Mouse (Mus musculus) liver, postnatal 0 days (tissue): ENCODE data around the gene Rbbp5.

ENCODE experiments used
- CTCF ChIP-seq: sonication (generic); IDR thresholded peaks from 2 replicates; pipeline ENCODE4 v1.5.1; 2016; ENCODE audit warnings: antibody characterized with exemption, low read depth
- EP300 ChIP-seq: IDR thresholded peaks from 2 replicates; pipeline ENCODE4 v1.6.1; 2016; ENCODE audit warnings: antibody characterized with exemption, low read depth, mild to moderate bottlenecking

DNA sequence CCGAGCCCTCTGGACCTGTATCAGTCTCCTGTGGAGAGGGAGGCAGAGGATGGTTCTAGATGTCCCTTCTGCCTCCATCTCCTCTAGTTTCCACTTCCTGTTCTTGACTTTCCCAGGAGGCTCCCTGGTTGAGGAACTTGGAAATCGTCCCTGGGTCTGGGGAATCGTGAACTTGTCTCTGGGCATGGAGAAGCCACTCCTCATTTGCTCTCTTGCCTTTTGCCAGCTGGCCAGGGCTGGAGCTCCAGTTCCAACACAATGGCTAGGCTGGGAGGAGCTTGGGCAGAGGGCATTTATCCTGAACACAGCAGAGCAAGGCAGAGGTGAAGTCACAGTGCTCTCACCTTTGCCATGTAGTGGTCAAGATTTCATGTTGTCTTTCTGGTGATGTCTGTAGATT is 59.3 kb downstream of the Rbbp5 start:
- TF ChIP-seq CTCF, result no peak
- TF ChIP-seq EP300, result no peak
